Mouse (Mus musculus) lung, embryonic 16.5 days (tissue): ENCODE data around the gene Aox3. TPM values are rescaled to one million over a fixed set of nuclear protein-coding genes. Genes with fewer than 3 reads are reported as not detected.

ENCODE experiments used
- ATAC-seq: fragments of 200-750 bp; cut with Nextera tagmentation; 2 replicates; pipeline ENCODE4 v1.8.0; 2017; ENCODE audit warnings: low read depth, mild to moderate bottlenecking, moderate library complexity
- H3K27ac ChIP-seq: fragments of 300-500 bp; sonication (generic); 2 replicates; pipeline ENCODE4 v1.5.1; 2014; ENCODE audit warnings: mild to moderate bottlenecking, control low read depth, low read length
- H3K27me3 ChIP-seq: fragments of 300-500 bp; sonication (generic); 2 replicates; pipeline ENCODE4 v1.6.1; 2014; ENCODE audit warnings: low read depth, low read length, mixed read lengths; ENCODE audit not compliant: control insufficient read depth, insufficient read depth
- H3K36me3 ChIP-seq: fragments of 300-500 bp; sonication (generic); 2 replicates; pipeline ENCODE4 v1.6.1; 2014; ENCODE audit warnings: low read length; ENCODE audit not compliant: control insufficient read depth, insufficient read depth
- H3K4me1 ChIP-seq: fragments of 300-500 bp; sonication (generic); replicated peaks from 2 replicates; pipeline ENCODE4 v1.6.1; 2014; ENCODE audit warnings: low read length, mixed read lengths; ENCODE audit not compliant: control insufficient read depth, insufficient read depth
- H3K4me2 ChIP-seq: fragments of 300-500 bp; sonication (generic); 2 replicates; pipeline ENCODE4 v1.6.1; 2014; ENCODE audit warnings: low read depth, low read length, control low read depth
- H3K4me3 ChIP-seq: fragments of 300-500 bp; sonication (generic); 2 replicates; pipeline ENCODE4 v1.5.1; 2014; ENCODE audit warnings: mild to moderate bottlenecking, low read length, control low read depth
- H3K9ac ChIP-seq: fragments of 300-500 bp; sonication (generic); 2 replicates; pipeline ENCODE4 v1.6.1; 2014; ENCODE audit warnings: low read length, control low read depth
- H3K9me3 ChIP-seq: fragments of 300-500 bp; sonication (generic); 2 replicates; pipeline ENCODE4 v1.6.1; 2016; ENCODE audit warnings: low read length; ENCODE audit not compliant: control insufficient read depth
- WGBS: fragments of 180-500 bp; shearing (Covaris S2); extraction: QIAGEN DNeasy Blood & Tissue Kit; methylation state at CpG from one replicate; pipeline ENCODE4 v1.1.7; 2014; 5-methylcytosine and 5-hydroxymethylcytosine counted together
- polyA plus RNA-seq: library from polyadenylated mRNA; unstranded; fragments of >200 nt; fragmentation: Nextera tagmentation; extraction: Ambion mirVana; gene quantifications from 2 replicates; pipeline ENCODE4 v1.2.1, GENCODE M21; 2015

Aox3 gene
- polyA plus RNA-seq, 1 experiment from 2014 or later = 2.7 TPM

DNA sequence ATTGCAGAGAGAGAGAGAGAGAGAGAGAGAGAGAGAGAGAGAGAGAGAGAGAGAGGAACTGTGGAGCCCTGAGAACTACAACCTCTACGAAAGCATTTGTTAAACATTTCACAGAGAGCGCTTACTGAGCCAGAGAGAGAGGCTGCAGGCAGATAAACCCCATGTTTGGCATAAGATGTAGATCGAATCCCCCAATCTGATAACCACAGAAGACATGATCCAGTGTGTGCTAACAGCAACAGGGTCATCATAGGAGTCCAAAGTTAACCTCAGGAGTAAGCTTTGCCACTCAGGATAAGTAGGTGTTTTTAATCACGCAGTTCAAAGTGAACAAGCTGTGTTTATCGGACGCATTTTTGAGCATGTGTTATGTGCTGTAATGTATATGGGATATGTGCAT is 15.6 kb upstream of the Aox3 start:
- Histone ChIP-seq H3K4me2 (no peak overlapping the region), H3K4me1 (0 out of 2 replicates have a peak, but pooled peaks cover 2% of the 10 kb centered on the region), H3K9ac (no peak overlapping the region), H3K27ac (no peak overlapping the region), H3K36me3 (no peaks in the 10 kb centered on the region), H3K9me3 (no peaks in the 10 kb centered on the region), H3K27me3 (no peaks in the 10 kb centered on the region), H3K4me3 (no peak overlapping the region)
- 74% methylated on average over 6 of the region's 6 CpGs for WGBS
- no peak for ATAC-seq

DNA sequence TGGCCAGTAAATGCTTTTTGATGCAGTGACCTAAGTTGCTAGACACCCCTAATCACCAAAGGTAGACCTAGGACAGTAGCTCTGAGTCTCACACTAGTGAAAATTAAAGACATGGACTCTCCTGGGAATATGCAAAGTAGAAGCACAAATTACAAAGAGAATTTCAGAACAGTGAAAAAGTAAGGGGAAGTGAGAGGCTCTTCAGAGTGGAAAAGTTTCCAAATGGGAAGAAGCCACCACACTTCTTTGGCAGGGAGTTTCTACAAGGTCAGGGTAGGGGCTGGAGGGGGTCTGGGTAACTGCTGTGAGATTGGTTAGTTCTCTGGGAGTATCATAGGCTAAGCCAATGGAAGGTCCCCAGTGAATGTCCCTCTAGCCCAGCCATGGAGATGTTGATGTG is 13.8 kb upstream of the Aox3 start:
- Histone ChIP-seq H3K27ac (no peak overlapping the region), H3K27me3 (no peaks in the 10 kb centered on the region), H3K4me1 (0 out of 2 replicates have a peak, but pooled peaks cover 2% of the 10 kb centered on the region), H3K4me3 (no peak overlapping the region), H3K9ac (no peak overlapping the region), H3K9me3 (no peaks in the 10 kb centered on the region), H3K4me2 (no peak overlapping the region), H3K36me3 (no peaks in the 10 kb centered on the region)
- ATAC-seq = no peak

DNA sequence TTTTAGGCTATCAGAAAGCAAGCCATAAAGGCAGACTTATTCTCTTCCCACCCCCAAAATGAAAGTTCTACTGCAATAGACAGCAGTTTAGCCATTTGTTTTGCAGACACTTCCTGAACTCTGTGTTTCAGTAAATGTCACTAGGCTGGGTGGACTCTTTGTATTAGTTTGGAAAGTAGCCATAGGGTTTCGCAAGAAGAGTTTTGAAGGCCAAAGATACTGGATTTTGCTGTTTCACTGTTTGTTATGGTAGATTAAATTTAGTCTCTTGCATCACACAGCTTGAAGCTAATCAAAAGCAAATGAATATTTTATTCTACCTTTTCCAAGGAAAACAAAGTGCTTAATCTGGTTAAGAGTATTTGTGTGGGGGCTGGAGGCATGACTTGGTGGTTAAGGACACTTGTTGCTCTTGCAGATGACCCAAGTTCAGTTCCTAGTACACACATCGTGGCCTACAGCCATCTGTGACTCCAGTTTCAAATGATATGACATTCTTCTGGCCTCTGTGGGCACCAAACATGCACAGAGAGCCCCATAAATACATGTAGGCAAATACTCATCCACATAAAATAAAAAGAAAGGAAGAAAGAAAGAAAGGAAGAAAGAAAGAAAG is 11.3 kb upstream of the Aox3 start:
- 37% methylated on average over 2 of the region's 2 CpGs for WGBS
- Histone ChIP-seq H3K27me3 (no peaks in the 10 kb centered on the region), H3K36me3 (no peaks in the 10 kb centered on the region), H3K27ac (peak overlapping the region; percentile 59), H3K9ac (no peak overlapping the region), H3K4me2 (no peak overlapping the region), H3K9me3 (no peaks in the 10 kb centered on the region), H3K4me3 (no peak overlapping the region), H3K4me1 (0 out of 2 replicates have a peak, but pooled peaks cover 2% of the 10 kb centered on the region)
- ATAC-seq = peak; percentile 78

DNA sequence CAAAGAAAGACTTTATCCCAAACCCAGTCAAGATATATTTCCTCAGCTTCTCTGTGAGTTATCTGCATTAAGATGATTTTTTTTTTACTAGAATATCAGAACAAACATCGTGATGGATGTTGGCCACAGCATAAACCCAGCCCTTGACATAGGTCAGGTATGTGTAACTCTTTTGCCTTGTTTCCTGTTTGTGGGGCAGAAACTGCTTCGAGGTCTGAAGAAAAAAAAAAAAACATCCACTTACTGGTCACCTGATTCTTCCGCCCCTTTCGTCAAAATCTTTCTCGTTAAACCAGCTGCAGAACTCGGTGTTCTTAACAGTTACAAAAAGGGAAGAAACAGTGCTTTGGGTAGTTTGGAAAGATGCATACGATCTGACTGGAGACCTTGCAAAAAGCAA is 10.4 kb upstream of the Aox3 start:
- Histone ChIP-seq H3K27me3 (no peaks in the 10 kb centered on the region), H3K4me2 (no peak overlapping the region), H3K4me1 (0 out of 2 replicates have a peak, but pooled peaks cover 2% of the 10 kb centered on the region), H3K9ac (no peak overlapping the region), H3K27ac (no peak overlapping the region), H3K36me3 (no peaks in the 10 kb centered on the region), H3K4me3 (no peak overlapping the region), H3K9me3 (no peaks in the 10 kb centered on the region)
- WGBS = 67% methylated on average over 7 of the region's 7 CpGs
- no peak for ATAC-seq

DNA sequence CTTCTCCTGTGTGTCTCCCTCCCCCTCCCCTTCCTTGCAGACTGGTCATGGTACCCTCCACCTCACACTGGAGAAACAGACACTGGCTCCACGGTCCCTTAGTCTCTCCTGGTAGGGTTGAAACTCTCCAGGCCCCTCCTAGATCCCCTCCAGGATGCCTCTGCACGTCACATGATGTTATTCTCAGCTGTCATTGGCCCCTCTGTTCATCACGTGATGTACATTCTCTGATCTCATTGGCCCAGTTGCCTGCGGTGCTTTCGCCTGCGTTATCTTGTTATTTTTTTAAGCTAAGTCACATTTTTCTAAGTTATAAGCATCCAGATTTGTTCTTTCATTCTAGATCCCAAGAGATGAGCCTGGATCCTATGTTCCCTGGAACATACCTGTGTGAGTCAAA is 7.2 kb upstream of the Aox3 start:
- no peak overlapping the region for H3K4me3 ChIP-seq
- no peaks in the 10 kb centered on the region for H3K9me3 ChIP-seq
- no peak overlapping the region for H3K4me2 ChIP-seq
- H3K9ac ChIP-seq = no peak overlapping the region
- WGBS = 82% methylated on average over 6 of the region's 6 CpGs
- H3K4me1 ChIP-seq = 0 out of 2 replicates have a peak, but pooled peaks cover 2% of the 10 kb centered on the region
- H3K27me3 ChIP-seq = no peaks in the 10 kb centered on the region
- ATAC-seq = no peak
- H3K27ac ChIP-seq = no peak overlapping the region
- H3K36me3 ChIP-seq = no peaks in the 10 kb centered on the region

DNA sequence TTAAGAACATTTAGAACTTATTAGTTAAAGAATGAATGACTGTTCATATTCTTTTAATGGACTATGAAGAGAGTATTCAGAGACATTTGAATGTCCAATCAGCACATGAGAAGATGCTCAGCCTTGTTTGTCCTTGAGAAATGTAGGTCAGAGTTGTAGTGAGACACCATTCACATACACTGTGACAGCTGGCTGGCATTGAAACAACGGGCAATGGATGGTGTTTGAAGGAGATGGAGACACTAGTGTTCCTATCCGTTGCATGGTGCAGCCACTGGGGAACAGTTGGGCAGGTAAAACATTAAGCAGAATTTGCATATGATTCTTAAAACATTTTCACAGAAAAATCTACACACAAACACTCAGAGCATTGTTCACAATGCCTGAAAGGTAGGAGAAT is 5.9 kb upstream of the Aox3 start:
- Histone ChIP-seq H3K36me3 (no peaks in the 10 kb centered on the region), H3K4me2 (no peak overlapping the region), H3K4me1 (no peaks in the 10 kb centered on the region), H3K27ac (no peak overlapping the region), H3K4me3 (no peak overlapping the region), H3K9ac (no peak overlapping the region), H3K27me3 (no peaks in the 10 kb centered on the region), H3K9me3 (no peaks in the 10 kb centered on the region)
- ATAC-seq = no peak
- WGBS = 77% methylated on average over 2 of the region's 2 CpGs

DNA sequence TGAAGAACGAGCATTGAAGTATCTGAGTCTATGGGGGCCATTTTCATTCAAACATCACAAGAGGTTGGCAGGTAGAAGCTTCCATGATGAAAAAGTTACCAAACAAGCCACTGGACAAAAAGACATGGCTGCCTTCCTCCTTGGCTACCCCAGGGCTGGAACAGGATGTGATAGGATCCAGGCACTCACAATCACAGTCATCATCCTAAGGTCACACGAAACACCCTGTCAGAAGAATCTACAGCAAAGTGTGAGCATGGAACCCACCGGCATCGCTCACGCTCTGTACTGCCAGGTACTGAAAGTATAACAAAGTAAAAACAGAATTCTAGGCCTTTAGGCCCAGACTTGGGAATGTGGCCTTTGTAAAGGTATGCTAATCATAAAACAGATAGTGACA is 2.7 kb upstream of the Aox3 start:
- Histone ChIP-seq H3K4me2 (no peak overlapping the region), H3K27me3 (no peaks in the 10 kb centered on the region), H3K4me1 (no peaks in the 10 kb centered on the region), H3K36me3 (no peaks in the 10 kb centered on the region), H3K9ac (no peak overlapping the region), H3K4me3 (no peak overlapping the region), H3K27ac (no peak overlapping the region), H3K9me3 (no peaks in the 10 kb centered on the region)
- 86% methylated on average over 5 of the region's 5 CpGs for WGBS
- ATAC-seq = no peak

DNA sequence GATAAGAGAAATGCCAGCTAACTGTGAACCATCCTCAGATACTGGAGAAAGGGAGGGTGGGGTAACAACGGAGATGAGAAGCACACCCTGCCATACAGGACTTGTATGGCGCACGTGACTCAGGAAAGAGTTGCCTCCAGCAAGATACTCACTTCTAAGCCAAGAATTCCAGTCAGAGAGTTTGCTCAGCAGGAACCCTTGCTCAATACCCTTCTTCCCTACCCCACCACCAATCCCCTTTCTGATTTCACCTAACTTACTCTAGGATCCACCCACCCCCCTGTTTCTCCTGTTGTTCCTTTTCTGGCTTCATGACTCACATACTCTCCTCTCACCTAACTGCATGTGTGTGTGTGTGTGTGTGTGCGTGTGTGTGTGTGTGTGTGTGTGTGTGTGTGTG is 1.6 kb upstream of the Aox3 start:
- Histone ChIP-seq H3K9me3 (no peaks in the 10 kb centered on the region), H3K27ac (no peak overlapping the region), H3K27me3 (no peaks in the 10 kb centered on the region), H3K9ac (no peak overlapping the region), H3K4me3 (no peak overlapping the region), H3K4me2 (no peak overlapping the region), H3K4me1 (no peaks in the 10 kb centered on the region), H3K36me3 (no peaks in the 10 kb centered on the region)
- WGBS = 75% methylated on average over 4 of the region's 4 CpGs
- ATAC-seq = 0 out of 2 replicates have a peak, but pooled peaks have one; percentile 29

DNA sequence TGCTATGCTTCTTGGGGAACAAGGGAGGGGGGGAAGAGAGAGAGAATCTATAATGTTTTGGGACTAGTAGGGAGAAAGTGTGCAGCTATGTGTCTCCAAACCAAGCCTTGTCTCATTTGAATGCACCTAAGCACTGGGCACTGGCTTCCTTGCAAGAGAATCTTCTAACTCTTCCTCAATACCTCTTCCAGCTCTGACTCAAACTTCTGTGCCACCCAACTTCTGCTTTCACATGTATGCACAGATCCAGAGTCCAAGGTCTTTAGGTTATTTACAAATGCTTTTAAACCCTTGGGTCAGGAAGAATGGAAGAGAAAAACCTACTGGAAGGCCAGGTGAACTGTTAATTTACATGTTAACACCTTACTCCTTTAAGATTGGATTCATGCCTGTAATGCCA is 511 bp downstream of the Aox3 start:
- ATAC-seq = no peak
- Histone ChIP-seq H3K27me3 (no peaks in the 10 kb centered on the region), H3K4me2 (no peak overlapping the region), H3K9ac (no peak overlapping the region), H3K4me1 (no peaks in the 10 kb centered on the region), H3K4me3 (no peak overlapping the region), H3K36me3 (no peaks in the 10 kb centered on the region), H3K9me3 (no peaks in the 10 kb centered on the region), H3K27ac (no peak overlapping the region)
